Mouse (Mus musculus) E14TG2a.4 (cell line): ENCODE data around the gene Fmn2.

Source experiments
- H3K27me3 ChIP-seq: 2 replicates; pipeline ENCODE4 v1.6.1; 2014; ENCODE audit warnings: low read length, control low read depth; ENCODE audit not compliant: insufficient read depth
- H3K36me3 ChIP-seq: 2 replicates; pipeline ENCODE4 v1.6.1; 2014; ENCODE audit warnings: low read length, control low read depth; ENCODE audit not compliant: insufficient read depth
- H3K4me1 ChIP-seq: replicated peaks from 2 replicates; pipeline ENCODE4 v1.6.1; 2014; ENCODE audit warnings: low read depth, low read length, control low read depth
- H3K4me3 ChIP-seq: replicated peaks from 2 replicates; pipeline ENCODE4 v1.5.1; 2014; ENCODE audit warnings: mild to moderate bottlenecking, low read length
- H3K9me3 ChIP-seq: 2 replicates; pipeline ENCODE4 v1.6.1; 2014; ENCODE audit warnings: low read length, control low read depth
- CTCF ChIP-seq: conservative IDR thresholded peaks from 2 replicates; pipeline ENCODE4 v1.5.1; 2014; ENCODE audit warnings: low read length
- NANOG ChIP-seq: IDR thresholded peaks from 2 replicates; pipeline ENCODE4 v1.6.1; 2014; ENCODE audit warnings: borderline replicate concordance, low read length, mixed read lengths
- POU5F1 ChIP-seq: IDR thresholded peaks from 2 replicates; pipeline ENCODE4 v1.6.1; 2014; ENCODE audit warnings: low read length, borderline replicate concordance

Fmn2 gene

GRCm38 (mm10) chr1:174501661-174502030 lies at the start of gene Fmn2:
TSS of gene Fmn2 (plus strand) at chr1:174501825.
- peaks cover 16% of the 10 kb centered on the region for H3K27me3 ChIP-seq
- H3K9me3 ChIP-seq, result no peaks in the 10 kb centered on the region
- no peaks in the 10 kb centered on the region for H3K36me3 ChIP-seq
- TF ChIP-seq CTCF (no peak), NANOG (no peak), POU5F1 (no peak)
- H3K4me3 ChIP-seq, result peak within 1 kb of the TSS; percentile 85
- H3K4me1 ChIP-seq, result peaks cover 24% of the 10 kb centered on the region

- Histone ChIP-seq H3K27me3 (no peaks in the 10 kb centered on the region), H3K4me3 (no peak overlapping the region), H3K36me3 (no peaks in the 10 kb centered on the region), H3K9me3 (no peaks in the 10 kb centered on the region), H3K4me1 (no peaks in the 10 kb centered on the region)
- TF ChIP-seq CTCF, result no peak
- no peak for TF ChIP-seq NANOG
- TF ChIP-seq POU5F1, result no peak
Measured at GRCm38 (mm10) chr1:174455100-174455499, 46.5 kb upstream of the Fmn2 start.

- H3K27me3 ChIP-seq, result no peaks in the 10 kb centered on the region
- no peaks in the 10 kb centered on the region for H3K36me3 ChIP-seq
- no peak overlapping the region for H3K4me3 ChIP-seq
- no peak for TF ChIP-seq NANOG
- TF ChIP-seq CTCF, result no peak
- TF ChIP-seq POU5F1, result no peak
- H3K9me3 ChIP-seq, result no peaks in the 10 kb centered on the region
- no peaks in the 10 kb centered on the region for H3K4me1 ChIP-seq
Measured at GRCm38 (mm10) chr1:174465385-174465784, 36.2 kb upstream of the Fmn2 start.

- TF ChIP-seq NANOG, result no peak
- TF ChIP-seq POU5F1, result no peak
- TF ChIP-seq CTCF, result peak; percentile 46
- no peaks in the 10 kb centered on the region for H3K36me3 ChIP-seq
- H3K4me1 ChIP-seq, result no peaks in the 10 kb centered on the region
- H3K27me3 ChIP-seq, result no peaks in the 10 kb centered on the region
- H3K9me3 ChIP-seq, result no peaks in the 10 kb centered on the region
- no peak overlapping the region for H3K4me3 ChIP-seq
Measured at GRCm38 (mm10) chr1:174466240-174466639, 35.4 kb upstream of the Fmn2 start.

- Histone ChIP-seq H3K9me3 (peaks cover 7% of the 10 kb centered on the region; the same call in 1 of the 2 replicates), H3K36me3 (no peaks in the 10 kb centered on the region), H3K4me3 (no peak overlapping the region), H3K27me3 (no peaks in the 10 kb centered on the region), H3K4me1 (no peaks in the 10 kb centered on the region)
- TF ChIP-seq POU5F1, result no peak
- TF ChIP-seq CTCF, result peak; percentile 78
- no peak for TF ChIP-seq NANOG
Measured at GRCm38 (mm10) chr1:174469736-174470135, 31.9 kb upstream of the Fmn2 start.

GRCm38 (mm10) chr1:174482567-174482966 lies 19.1 kb upstream of the Fmn2 start:
- Histone ChIP-seq H3K27me3 (no peaks in the 10 kb centered on the region), H3K4me1 (0 out of 2 replicates have a peak, but pooled peaks cover 4% of the 10 kb centered on the region), H3K4me3 (no peak overlapping the region), H3K9me3 (no peaks in the 10 kb centered on the region), H3K36me3 (no peaks in the 10 kb centered on the region)
- TF ChIP-seq NANOG, result no peak
- no peak for TF ChIP-seq POU5F1
- TF ChIP-seq CTCF, result no peak

GRCm38 (mm10) chr1:174500064-174500463 lies 1.6 kb upstream of the Fmn2 start:
- Histone ChIP-seq H3K9me3 (no peaks in the 10 kb centered on the region), H3K27me3 (peaks cover 16% of the 10 kb centered on the region), H3K4me1 (peaks cover 27% of the 10 kb centered on the region), H3K4me3 (no peak overlapping the region), H3K36me3 (no peaks in the 10 kb centered on the region)
- TF ChIP-seq CTCF (no peak), POU5F1 (no peak), NANOG (no peak)

- TF ChIP-seq NANOG (no peak), POU5F1 (no peak)
- Histone ChIP-seq H3K27me3 (peaks cover 16% of the 10 kb centered on the region), H3K9me3 (no peaks in the 10 kb centered on the region), H3K36me3 (no peaks in the 10 kb centered on the region), H3K4me1 (peaks cover 27% of the 10 kb centered on the region), H3K4me3 (no peak overlapping the region)
Measured at GRCm38 (mm10) chr1:174501011-174501410, 614 bp upstream of the Fmn2 start.

GRCm38 (mm10) chr1:174502031-174502845 lies 613 bp downstream of the Fmn2 start:
- peak overlapping the region; percentile 85 for H3K4me3 ChIP-seq
- H3K27me3 ChIP-seq, result peaks cover 16% of the 10 kb centered on the region
- H3K9me3 ChIP-seq, result no peaks in the 10 kb centered on the region
- TF ChIP-seq POU5F1, result no peak
- no peak for TF ChIP-seq CTCF
- no peak for TF ChIP-seq NANOG
- no peaks in the 10 kb centered on the region for H3K36me3 ChIP-seq
- peaks cover 24% of the 10 kb centered on the region for H3K4me1 ChIP-seq
